Mouse (Mus musculus) cerebellum, adult 9-11 months (tissue): ENCODE data around the gene Grin2b.

ENCODE experiments used
- DNase-seq: peaks from one replicate; pipeline ENCODE4 v3.0.0; 2022

Gene Grin2b

GRCm38 (mm10) chr6:136173191-136173896, at the start of gene Grin2b:
Gene Grin2b, minus strand, starts transcription at chr6:136173511.
- peak; percentile 21 for DNase-seq

DNA sequence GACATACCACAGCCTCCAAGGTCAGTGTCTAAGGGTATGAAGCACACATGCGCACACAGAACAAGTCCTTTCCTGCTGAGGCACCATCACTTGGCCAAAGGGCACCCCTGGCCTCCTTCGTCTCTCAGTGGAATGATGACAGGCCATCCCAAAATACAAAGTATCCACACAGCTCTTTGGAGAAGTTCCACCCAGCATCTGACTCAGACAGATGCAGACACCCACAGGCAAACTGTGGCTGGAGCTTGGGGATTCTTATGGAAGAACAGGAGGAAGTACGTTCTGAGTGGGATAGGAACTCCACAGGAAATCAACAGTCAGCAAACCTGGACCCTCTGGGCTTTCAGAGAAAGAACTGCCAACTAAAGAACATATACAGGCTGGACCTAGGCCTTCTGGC, 48.6 kb upstream of the Grin2b start:
- no peak for DNase-seq

- no peak for DNase-seq
Observed at GRCm38 (mm10) chr6:136210442-136210841, 37.1 kb upstream of the Grin2b start.

DNA sequence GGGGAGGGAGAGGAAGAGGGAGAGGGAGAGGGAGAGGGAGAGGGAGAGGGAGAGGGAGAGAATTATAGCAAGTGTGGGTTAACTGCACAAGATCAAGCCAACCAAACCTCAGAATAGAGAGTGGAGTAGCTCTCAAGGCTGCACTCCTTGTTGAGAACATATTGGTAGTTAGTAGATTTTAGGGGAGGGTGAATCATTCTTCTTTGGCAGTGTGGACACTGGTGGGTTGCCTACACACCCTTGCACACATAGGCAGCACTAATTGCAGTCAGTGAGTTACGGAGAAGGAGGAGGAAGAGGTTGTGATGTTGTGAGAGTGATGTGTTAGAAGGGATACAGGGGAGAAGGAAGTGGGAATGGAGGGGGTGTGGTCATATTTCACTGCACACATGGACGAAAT, 26.5 kb upstream of the Grin2b start:
- DNase-seq, result no peak

- no peak for DNase-seq
Observed at GRCm38 (mm10) chr6:136194616-136195015, 21.3 kb upstream of the Grin2b start.

GRCm38 (mm10) chr6:136178066-136178465, 4.8 kb upstream of the Grin2b start:
- no peak for DNase-seq

- DNase-seq, result no peak
Observed at GRCm38 (mm10) chr6:136172801-136173190, 515 bp downstream of the Grin2b start.

GRCm38 (mm10) chr6:136172172-136172651, 1.1 kb downstream of the Grin2b start:
- peak; percentile 7 for DNase-seq

DNA sequence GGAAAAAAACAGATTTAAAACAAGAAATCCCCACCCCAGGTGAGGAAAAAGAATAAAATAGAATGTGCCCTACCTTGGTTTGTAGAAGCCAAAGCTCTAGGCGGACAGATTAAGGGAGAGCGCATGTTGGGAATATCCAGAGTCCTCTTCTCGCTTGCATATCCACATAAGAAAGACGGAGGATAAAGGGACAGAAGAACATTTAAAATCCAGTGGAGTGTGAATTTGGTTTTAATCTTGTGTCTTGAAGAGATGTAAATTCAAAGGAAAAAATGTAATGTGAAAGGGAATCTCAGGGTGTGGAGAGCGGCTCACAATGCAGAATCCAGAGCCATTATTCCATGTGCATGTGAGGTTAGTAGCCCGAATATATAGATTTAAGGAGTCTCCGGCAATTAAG, 2.0 kb downstream of the Grin2b start:
- DNase-seq, result no peak

GRCm38 (mm10) chr6:136170381-136170780, 2.9 kb downstream of the Grin2b start:
- DNase-seq, result no peak

- DNase-seq, result no peak
Observed at GRCm38 (mm10) chr6:136167361-136167760, 6.0 kb downstream of the Grin2b start.

GRCm38 (mm10) chr6:136165443-136166077, 7.8 kb downstream of the Grin2b start:
- peak; percentile 8 for DNase-seq

GRCm38 (mm10) chr6:136162090-136162489, 11.2 kb downstream of the Grin2b start:
- DNase-seq, result peak; percentile 9

DNA sequence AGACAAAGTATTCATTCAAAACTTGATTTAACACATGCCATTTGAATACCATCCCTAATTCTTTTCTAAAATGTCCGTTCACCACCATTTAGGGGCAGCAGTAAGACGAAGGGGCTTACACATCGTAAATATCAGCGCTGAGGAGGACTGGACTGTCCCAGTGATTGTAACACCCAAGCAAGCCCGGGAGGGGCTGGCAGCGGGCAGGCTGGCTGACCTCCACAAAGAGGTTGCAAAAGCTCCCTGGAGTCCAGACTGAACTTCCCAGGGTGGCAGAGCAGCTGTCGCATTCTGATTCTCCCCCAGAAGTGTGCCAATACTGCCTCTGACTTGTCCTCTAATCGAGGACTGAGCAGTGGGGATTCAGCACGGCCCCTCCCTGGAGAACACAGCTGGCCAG, 19.9 kb downstream of the Grin2b start:
- DNase-seq, result no peak

DNA sequence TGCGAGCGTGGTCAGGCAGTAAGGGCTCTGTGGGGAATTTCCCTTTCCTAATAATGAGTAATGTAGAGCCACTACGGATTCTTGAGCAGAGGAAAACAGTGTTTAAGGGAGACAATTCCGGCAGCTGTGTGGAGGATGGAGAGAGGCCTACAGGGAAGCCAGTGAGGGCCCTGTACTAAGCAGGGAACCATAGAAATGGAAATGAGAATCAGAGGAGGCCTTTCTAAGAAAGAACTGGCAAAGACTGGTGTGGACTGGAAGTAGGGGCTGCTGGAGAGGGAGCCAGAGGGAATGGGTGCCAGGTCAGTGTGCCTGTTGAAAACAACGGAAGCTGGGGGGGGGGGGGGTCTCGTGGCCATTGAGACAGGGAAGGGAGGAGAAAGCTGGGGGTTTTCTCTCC, 23.2 kb downstream of the Grin2b start:
- no peak for DNase-seq

- DNase-seq, result no peak
Observed at GRCm38 (mm10) chr6:136139967-136140366, 33.3 kb downstream of the Grin2b start.

DNA sequence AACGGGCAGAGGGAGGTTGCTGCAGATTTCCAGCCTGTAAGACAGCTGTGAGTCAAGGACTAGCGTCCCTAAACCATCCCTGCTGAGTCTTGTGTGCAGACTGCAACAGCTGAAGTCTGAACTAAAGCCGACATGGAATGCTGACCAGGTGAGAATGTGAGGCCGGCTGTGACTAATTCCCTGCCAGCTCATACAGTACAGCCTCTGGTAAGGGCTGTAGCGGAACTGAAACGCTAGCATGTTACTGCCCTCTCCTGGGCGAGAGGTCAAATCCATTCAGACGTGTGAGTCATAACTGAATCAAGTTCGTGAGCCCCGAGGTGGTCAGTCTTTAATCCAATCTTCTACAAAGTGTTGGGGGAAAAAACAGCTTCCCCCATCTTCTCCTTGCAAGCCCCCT, 42.9 kb downstream of the Grin2b start:
- peak; percentile 16 for DNase-seq

DNA sequence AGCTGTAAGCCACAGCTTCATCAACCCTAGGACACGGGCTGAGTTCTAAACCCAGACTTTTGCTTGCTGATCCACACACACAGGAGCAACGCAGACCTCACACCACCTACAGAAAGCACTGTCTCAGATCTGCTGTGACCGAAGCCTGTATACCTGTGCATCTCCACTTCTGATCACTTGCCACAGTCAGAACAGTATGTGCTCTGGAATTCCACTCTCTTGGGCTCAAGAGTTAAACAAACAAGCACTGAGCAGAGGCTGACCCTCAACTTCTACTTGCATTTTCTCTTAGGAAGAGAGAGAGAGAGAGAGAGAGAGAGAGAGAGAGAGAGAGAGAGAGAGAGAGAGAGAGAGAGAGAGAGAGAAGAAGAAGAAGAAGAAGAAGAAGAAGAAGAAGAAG, 50.7 kb downstream of the Grin2b start:
- no peak for DNase-seq

DNA sequence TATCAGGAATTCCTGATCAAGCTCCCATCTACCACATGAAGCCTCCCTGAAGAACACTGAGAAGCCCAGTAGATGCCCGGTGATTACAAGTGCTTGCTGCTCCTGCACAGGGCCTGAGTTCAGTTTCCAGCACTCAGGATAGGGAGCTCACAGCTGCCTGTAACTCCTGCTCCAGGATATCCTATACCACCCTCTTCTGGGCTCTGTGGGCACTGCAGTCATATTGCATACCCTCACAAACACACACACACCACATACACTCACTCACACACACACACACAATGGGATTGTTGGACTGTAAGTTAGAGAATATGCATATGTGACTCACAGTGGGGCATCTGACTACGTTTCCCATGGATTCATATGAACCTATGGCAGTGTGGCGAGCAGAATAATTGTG, 55.9 kb downstream of the Grin2b start:
- no peak for DNase-seq

GRCm38 (mm10) chr6:136113639-136114410, 59.5 kb downstream of the Grin2b start:
- DNase-seq, result no peak

DNA sequence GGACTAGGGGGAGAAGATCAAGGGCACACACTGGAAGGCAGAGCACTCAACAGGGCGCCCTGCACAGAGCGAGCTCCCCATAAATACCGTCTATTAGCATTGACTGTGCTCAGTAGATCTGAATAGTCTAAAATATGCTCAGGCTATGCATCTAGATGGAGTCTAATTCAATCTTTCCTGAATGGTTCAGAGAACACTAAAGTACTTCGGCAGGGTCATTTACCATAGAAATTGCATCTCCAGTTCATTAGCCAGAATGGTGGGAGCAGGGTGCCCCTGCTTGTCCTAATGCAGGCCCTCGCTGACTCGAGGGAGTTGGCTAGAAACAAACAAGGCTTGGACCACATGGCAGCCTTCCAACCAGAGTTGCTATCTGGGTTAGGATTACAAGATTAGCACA, 64.1 kb downstream of the Grin2b start:
- no peak for DNase-seq

GRCm38 (mm10) chr6:136108466-136108865, 64.8 kb downstream of the Grin2b start:
- DNase-seq, result no peak

GRCm38 (mm10) chr6:136105221-136105620, 68.1 kb downstream of the Grin2b start:
- DNase-seq, result no peak

DNA sequence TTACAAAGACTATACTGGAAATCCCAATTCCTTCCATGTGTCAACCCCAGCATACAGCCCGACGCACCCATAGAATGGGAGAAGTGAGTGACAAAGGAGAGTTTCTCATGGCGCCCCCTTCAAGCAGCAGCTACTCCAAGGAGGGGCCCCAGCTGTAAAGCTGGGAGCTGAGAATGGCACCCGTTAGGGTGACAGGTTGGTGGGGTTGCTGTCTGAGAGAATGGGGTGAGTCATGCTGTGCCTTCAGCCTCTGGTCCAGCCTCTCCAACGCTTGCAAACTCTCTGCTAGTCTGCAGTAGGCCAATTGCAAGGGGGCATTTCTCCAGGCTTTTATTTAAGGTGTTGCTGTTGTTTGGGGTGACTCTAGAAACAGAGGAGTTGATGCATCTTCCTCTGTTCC, 73.1 kb downstream of the Grin2b start:
- no peak for DNase-seq
